In the genomic region with DNA sequence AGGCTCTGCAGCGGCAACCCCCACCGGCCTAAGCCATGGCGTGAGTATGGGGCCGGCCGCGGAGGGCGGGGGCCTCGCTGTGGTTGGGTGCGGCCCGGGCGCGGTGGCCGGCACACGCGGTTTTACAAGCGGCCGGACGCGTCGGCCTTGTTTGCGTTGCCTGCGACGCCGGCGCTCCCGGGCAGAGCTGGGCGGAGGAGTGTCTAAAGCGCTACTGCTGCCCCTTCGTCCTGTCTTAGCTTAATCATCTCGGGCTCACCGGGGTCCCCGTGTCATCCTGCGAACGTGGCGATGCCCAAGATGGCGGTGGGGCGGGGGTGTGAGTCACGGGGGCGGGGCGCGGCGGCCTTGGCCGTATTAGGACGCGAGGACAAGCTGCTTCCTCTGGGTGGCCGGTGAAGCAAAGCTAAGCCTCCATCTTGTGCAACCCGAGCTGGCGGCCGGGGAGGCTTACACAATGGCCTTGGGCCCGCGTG, we compare ENCODE assay signal across 8 mouse cellular contexts. TPM values are rescaled to one million over a fixed set of nuclear protein-coding genes. Genes with fewer than 3 reads are reported as not detected.
DNase-seq lines count a peak whose midpoint lies in the region; ATAC-seq lines count a peak whose summit lies in the region.

No protein-coding gene starts in this region.

- peaks cover 27% of the 10 kb centered on the region for H3K4me1 ChIP-seq in hindbrain, embryonic 14.5 days (replicated peaks; ENCODE audit: control insufficient read depth, insufficient read depth, low read length)
- peaks cover 65% of the 10 kb centered on the region for H3K4me1 ChIP-seq in limb, embryonic 10.5 days
- H3K4me1 ChIP-seq in midbrain, embryonic 11.5 days (ENCODE audit: control insufficient read depth, insufficient read depth, low read length): peaks cover 18% of the 10 kb centered on the region

- peak overlapping the region; percentile 100 for H3K9ac ChIP-seq in hindbrain, embryonic 14.5 days
- H3K9ac ChIP-seq in midbrain, embryonic 11.5 days (ENCODE audit: low read length): peak overlapping the region; percentile 100

- peak; percentile 91 for DNase-seq in adrenal gland, adult 2 months
- peak; percentile 81 to 88 for DNase-seq in cerebellum, postnatal 25 days
- DNase-seq in gastrocnemius, adult 18-20 months (ENCODE audit: low spot score): peak; percentile 77
- DNase-seq in hindbrain, embryonic 14.5 days (ENCODE audit: low spot score): peak; percentile 72
- peak; percentile 89 for DNase-seq in limb, embryonic 10.5 days (ENCODE audit: low spot score)
- DNase-seq in midbrain, embryonic 11.5 days (ENCODE audit: low spot score, missing footprints): peak; percentile 95
- DNase-seq in right cerebral cortex, postnatal 4 days: peak; percentile 69

- under 1% methylated on average over 50 of the region's 51 CpGs for WGBS in hindbrain, embryonic 14.5 days
- under 1% methylated on average over 51 of the region's 51 CpGs for WGBS in limb, embryonic 10.5 days
- under 1% methylated on average over 50 of the region's 51 CpGs for WGBS in midbrain, embryonic 11.5 days

- peak; percentile 7 for ATAC-seq in hindbrain, embryonic 14.5 days (ENCODE audit: low FRiP score)
- ATAC-seq in midbrain, embryonic 11.5 days (ENCODE audit: low FRiP score): peak; percentile 31
- ATAC-seq in megakaryocyte-erythroid progenitor cell, adult 5-6 weeks (replicated peaks; ENCODE audit: low FRiP score, low TSS enrichment, poor library complexity, severe bottlenecking): no peak

- H3K27ac ChIP-seq in hindbrain, embryonic 14.5 days: peak overlapping the region; percentile 99
- H3K27ac ChIP-seq in limb, embryonic 10.5 days: peak overlapping the region; percentile 99
- peak overlapping the region; percentile 97 for H3K27ac ChIP-seq in midbrain, embryonic 11.5 days (ENCODE audit: low read depth, low read length)

- H3K4me3 ChIP-seq in hindbrain, embryonic 14.5 days (replicated peaks; ENCODE audit: low read length): peak overlapping the region; percentile 97
- peak overlapping the region; percentile 98 for H3K4me3 ChIP-seq in limb, embryonic 10.5 days
- H3K4me3 ChIP-seq in midbrain, embryonic 11.5 days (ENCODE audit: low read depth, low read length): peak overlapping the region; percentile 100

- H3K9me3 ChIP-seq in hindbrain, embryonic 14.5 days (ENCODE audit: control insufficient read depth, low read length): no peaks in the 10 kb centered on the region
- no peaks in the 10 kb centered on the region for H3K9me3 ChIP-seq in limb, embryonic 10.5 days (replicated peaks)
- no peaks in the 10 kb centered on the region for H3K9me3 ChIP-seq in midbrain, embryonic 11.5 days (ENCODE audit: control insufficient read depth, low read length)

- H3K4me2 ChIP-seq in hindbrain, embryonic 14.5 days (replicated peaks): peak overlapping the region; percentile 94
- peak overlapping the region; percentile 93 for H3K4me2 ChIP-seq in midbrain, embryonic 11.5 days

- H3K36me3 ChIP-seq in hindbrain, embryonic 14.5 days (replicated peaks; ENCODE audit: control insufficient read depth, insufficient read depth): peaks cover 65% of the 10 kb centered on the region
- H3K36me3 ChIP-seq in limb, embryonic 10.5 days: peaks cover 65% of the 10 kb centered on the region
- peaks cover 13% of the 10 kb centered on the region for H3K36me3 ChIP-seq in midbrain, embryonic 11.5 days (ENCODE audit: control insufficient read depth, insufficient read depth, low read length)

- no peaks in the 10 kb centered on the region for H3K27me3 ChIP-seq in hindbrain, embryonic 14.5 days (ENCODE audit: control insufficient read depth, insufficient read depth, low read length)
- H3K27me3 ChIP-seq in limb, embryonic 10.5 days (ENCODE audit: low read depth, poor library complexity, severe bottlenecking): no peaks in the 10 kb centered on the region; the same call in 1 of the 2 replicates
- no peaks in the 10 kb centered on the region for H3K27me3 ChIP-seq in midbrain, embryonic 11.5 days (ENCODE audit: control insufficient read depth, insufficient read depth, low read length)

RNA-seq across cellular contexts. Expression of a gene that starts 0.7 kb away (rescaled TPM):
- 100 to 1,000 TPM; 144 to 366 TPM for total RNA-seq in adrenal gland, adult 2 months (2021)
- 159 and 166 TPM in 2 replicates for polyA plus RNA-seq in adrenal gland, adult 2 months (2012; rRNA removed)
- total RNA-seq in gastrocnemius, adult 18-20 months (2021): 100 to 1,000 TPM; 141 to 165 TPM
- 102 and 115 TPM in 2 replicates for polyA plus RNA-seq in hindbrain, embryonic 14.5 days (2014; fragmentation: Nextera tagmentation; extraction: Ambion mirVana)
- polyA plus RNA-seq in limb, embryonic 10.5 days (2016; fragmentation: Nextera tagmentation; extraction: Ambion mirVana): 113 TPM in 2 replicates
- polyA plus RNA-seq in midbrain, embryonic 11.5 days (2014; fragmentation: Nextera tagmentation; extraction: Ambion mirVana): 137 and 144 TPM in 2 replicates
- 145 and 192 TPM in 2 replicates for total RNA-seq in megakaryocyte-erythroid progenitor cell, adult 5-6 weeks (2014; fragmentation: Nextera tagmentation)
- 292 and 318 TPM in 2 replicates for total RNA-seq in megakaryocyte-erythroid progenitor cell, adult 5-6 weeks (2017)

RNA-seq across cellular contexts. Expression of a gene that starts 8.4 kb away (rescaled TPM):
- 10 to 100 TPM; 41.8 to 45.8 TPM for total RNA-seq in adrenal gland, adult 2 months (2021)
- 20.0 and 21.3 TPM in 2 replicates for polyA plus RNA-seq in adrenal gland, adult 2 months (2012; rRNA removed)
- total RNA-seq in gastrocnemius, adult 18-20 months (2021): 10 to 100 TPM; 10.8 to 15.3 TPM
- polyA plus RNA-seq in hindbrain, embryonic 14.5 days (2014; fragmentation: Nextera tagmentation; extraction: Ambion mirVana): 75.0 and 83.7 TPM in 2 replicates
- 70.0 and 75.5 TPM in 2 replicates for polyA plus RNA-seq in limb, embryonic 10.5 days (2016; fragmentation: Nextera tagmentation; extraction: Ambion mirVana)
- polyA plus RNA-seq in midbrain, embryonic 11.5 days (2014; fragmentation: Nextera tagmentation; extraction: Ambion mirVana): 70.9 and 75.4 TPM in 2 replicates
- 51.6 and 54.4 TPM in 2 replicates for total RNA-seq in megakaryocyte-erythroid progenitor cell, adult 5-6 weeks (2014; fragmentation: Nextera tagmentation)
- total RNA-seq in megakaryocyte-erythroid progenitor cell, adult 5-6 weeks (2017): 28.7 and 36.3 TPM in 2 replicates

RNA-seq across cellular contexts. Expression of a gene that starts 20.0 kb away (rescaled TPM):
- total RNA-seq in adrenal gland, adult 2 months (2021): 10 to 100 TPM in 1 of 2 experiments, 1 to 10 TPM in 1; 6.8 to 20.2 TPM
- not detected in 2 replicates for polyA plus RNA-seq in adrenal gland, adult 2 months (2012; rRNA removed)
- total RNA-seq in gastrocnemius, adult 18-20 months (2021): 1 to 10 TPM; 7.1 to 9.7 TPM
- polyA plus RNA-seq in hindbrain, embryonic 14.5 days (2014; fragmentation: Nextera tagmentation; extraction: Ambion mirVana): not detected in 2 replicates
- not detected in 2 replicates for polyA plus RNA-seq in limb, embryonic 10.5 days (2016; fragmentation: Nextera tagmentation; extraction: Ambion mirVana)
- not detected in 2 replicates for polyA plus RNA-seq in midbrain, embryonic 11.5 days (2014; fragmentation: Nextera tagmentation; extraction: Ambion mirVana)
- total RNA-seq in megakaryocyte-erythroid progenitor cell, adult 5-6 weeks (2014; fragmentation: Nextera tagmentation): 5.6 and 6.5 TPM in 2 replicates
- not detected in 2 replicates for total RNA-seq in megakaryocyte-erythroid progenitor cell, adult 5-6 weeks (2017)

RNA-seq across cellular contexts. Expression of a gene that starts 21.9 kb away (rescaled TPM):
- total RNA-seq in adrenal gland, adult 2 months (2021): 10 to 100 TPM; 38.7 to 47.7 TPM
- polyA plus RNA-seq in adrenal gland, adult 2 months (2012; rRNA removed): 17.1 and 17.8 TPM in 2 replicates
- total RNA-seq in gastrocnemius, adult 18-20 months (2021): 10 to 100 TPM; 20.4 to 23.0 TPM
- polyA plus RNA-seq in hindbrain, embryonic 14.5 days (2014; fragmentation: Nextera tagmentation; extraction: Ambion mirVana): 36.4 and 38.6 TPM in 2 replicates
- polyA plus RNA-seq in limb, embryonic 10.5 days (2016; fragmentation: Nextera tagmentation; extraction: Ambion mirVana): 42.4 and 43.7 TPM in 2 replicates
- polyA plus RNA-seq in midbrain, embryonic 11.5 days (2014; fragmentation: Nextera tagmentation; extraction: Ambion mirVana): 35.5 and 40.8 TPM in 2 replicates
- total RNA-seq in megakaryocyte-erythroid progenitor cell, adult 5-6 weeks (2014; fragmentation: Nextera tagmentation): 29.0 and 36.7 TPM in 2 replicates
- total RNA-seq in megakaryocyte-erythroid progenitor cell, adult 5-6 weeks (2017): 21.2 and 25.8 TPM in 2 replicates

RNA-seq across cellular contexts. Expression of a gene that starts 31.4 kb away (rescaled TPM):
- 1 to 10 TPM in 1 of 2 experiments, under 1 TPM in 1; 0.46 to 1.1 TPM for total RNA-seq in adrenal gland, adult 2 months (2021)
- 0.81 and 0.85 TPM in 2 replicates for polyA plus RNA-seq in adrenal gland, adult 2 months (2012; rRNA removed)
- total RNA-seq in gastrocnemius, adult 18-20 months (2021): under 1 TPM; 0.21 TPM
- polyA plus RNA-seq in hindbrain, embryonic 14.5 days (2014; fragmentation: Nextera tagmentation; extraction: Ambion mirVana): 0.80 and 0.86 TPM in 2 replicates
- polyA plus RNA-seq in limb, embryonic 10.5 days (2016; fragmentation: Nextera tagmentation; extraction: Ambion mirVana): 0.06 and 0.08 TPM in 2 replicates
- 0.03 and 0.05 TPM in 2 replicates for polyA plus RNA-seq in midbrain, embryonic 11.5 days (2014; fragmentation: Nextera tagmentation; extraction: Ambion mirVana)
- not detected in 2 replicates for total RNA-seq in megakaryocyte-erythroid progenitor cell, adult 5-6 weeks (2014; fragmentation: Nextera tagmentation)
- not detected in 2 replicates for total RNA-seq in megakaryocyte-erythroid progenitor cell, adult 5-6 weeks (2017)
